8 mouse cellular contexts compared by ENCODE assay signal in the genomic region with DNA sequence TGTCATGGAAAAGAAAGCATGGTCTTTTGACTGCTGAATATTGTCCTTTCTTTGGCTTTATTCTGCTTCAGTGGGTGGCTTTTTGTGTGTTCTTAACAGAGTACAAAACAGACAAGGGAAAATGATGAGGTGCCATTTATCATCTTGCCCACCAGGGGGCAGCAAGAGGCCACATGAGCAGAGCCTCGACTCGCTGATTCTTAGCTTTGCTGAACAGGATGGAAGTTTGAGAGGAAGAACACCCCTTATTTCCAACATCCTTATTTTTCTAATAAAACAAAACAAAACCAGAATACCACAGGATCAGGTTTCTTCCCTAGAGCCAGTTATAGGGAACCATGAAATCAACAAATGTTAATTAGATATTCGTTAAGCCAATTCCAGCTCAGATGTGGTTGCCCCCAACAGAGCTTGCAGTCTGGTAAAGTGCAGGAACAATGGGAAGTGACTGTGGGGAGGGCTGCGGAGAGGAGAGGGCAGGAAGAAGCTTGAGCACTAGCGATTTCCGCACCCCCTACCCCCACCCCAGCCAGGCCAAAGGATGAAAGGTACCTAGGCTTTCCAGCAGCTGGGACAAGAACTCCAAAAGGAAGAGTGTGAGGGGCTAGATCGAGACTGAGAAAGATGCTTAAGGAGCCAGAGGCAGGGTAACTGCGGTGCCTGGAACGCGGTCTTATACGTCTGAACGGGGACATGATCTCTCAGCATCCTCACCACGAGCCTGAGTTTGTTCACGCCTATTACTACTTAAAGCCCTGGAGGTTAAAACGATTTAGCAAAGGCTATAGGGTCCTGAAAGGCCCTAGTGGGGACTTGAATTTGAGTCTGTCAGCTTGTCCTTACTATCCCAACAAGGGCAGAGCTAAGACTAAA. TPM values are rescaled to one million over a fixed set of nuclear protein-coding genes. Genes with fewer than 3 reads are reported as not detected.
DNase-seq lines count a peak whose midpoint lies in the region; ATAC-seq and TF ChIP-seq lines count a peak whose summit lies in the region.

No protein-coding gene starts in this region.

- 2% methylated on average over 15 of the region's 15 CpGs for WGBS in forebrain, embryonic 10.5 days

- no peak overlapping the region for H3K4me3 ChIP-seq in ES-E14 (ENCODE audit: insufficient read depth in 1 of 2, low read depth in 1 of 2, low read length in 2 of 2, poor library complexity in 1 of 2, severe bottlenecking in 1 of 2)
- peak overlapping the region; percentile 32 for H3K4me3 ChIP-seq in forebrain, embryonic 10.5 days
- H3K4me3 ChIP-seq in layer of hippocampus, adult 2 months, result no peak overlapping the region

- no peak overlapping the region for H3K27ac ChIP-seq in ES-E14 (ENCODE audit: insufficient read depth, low read depth, low read length, poor library complexity, severe bottlenecking)
- peak overlapping the region; percentile 79 for H3K27ac ChIP-seq in forebrain, embryonic 10.5 days
- H3K27ac ChIP-seq in layer of hippocampus, adult 2 months, result no peak overlapping the region

- peaks cover 12% of the 10 kb centered on the region; the same call in 1 of the 2 replicates for H3K27me3 ChIP-seq in forebrain, embryonic 10.5 days (ENCODE audit: poor library complexity, severe bottlenecking)

- H3K9me3 ChIP-seq in ES-E14 (ENCODE audit: control insufficient read depth, insufficient read depth, low read depth, low read length), result no peaks in the 10 kb centered on the region
- no peaks in the 10 kb centered on the region for H3K9me3 ChIP-seq in forebrain, embryonic 10.5 days

- peaks cover 0 to 4% of the 10 kb centered on the region in 2 experiments; a peak in 1 of 4 replicates for H3K4me1 ChIP-seq in ES-E14 (ENCODE audit: control insufficient read depth in 2 of 2, insufficient read depth in 2 of 2, low read length in 2 of 2, poor library complexity in 1 of 2)
- H3K4me1 ChIP-seq in forebrain, embryonic 10.5 days, result peaks cover 24% of the 10 kb centered on the region

- ATAC-seq in hematopoietic stem cell, adult 5-6 weeks (replicated peaks in 1 of 2; ENCODE audit: insufficient read depth in 1 of 2, low FRiP score in 2 of 2, low TSS enrichment in 1 of 2, low read depth in 1 of 2, poor library complexity in 2 of 2, severe bottlenecking in 2 of 2), result peak; percentile 49 to 77
- ATAC-seq in erythroblast, adult 5-6 weeks (replicated peaks; ENCODE audit: low FRiP score, poor library complexity, severe bottlenecking), result no peak

- in situ Hi-C loops in ES-E14 (cut with MboI; ENCODE audit: low sequenced_read_pairs in 2 of 2, unreplicated experiment in 2 of 2), result no loop called here

- H3K9ac ChIP-seq in ES-E14 (ENCODE audit: insufficient read depth, low read depth, low read length, poor library complexity, severe bottlenecking), result peak overlapping the region; percentile 36; the same call in 1 of the 2 replicates

- H3K36me3 ChIP-seq in ES-E14 (ENCODE audit: control insufficient read depth, insufficient read depth, low read length, poor library complexity, severe bottlenecking), result no peaks in the 10 kb centered on the region
- H3K36me3 ChIP-seq in forebrain, embryonic 10.5 days (replicated peaks), result no peaks in the 10 kb centered on the region

- DNase-seq in ES-E14 (ENCODE audit: low read depth, low spot score), result peak; percentile 56
- DNase-seq in brain, adult 2 months (ENCODE audit: low read depth, low spot score), result peak; percentile 82
- DNase-seq in forebrain, embryonic 10.5 days (ENCODE audit: extremely low spot score, low spot score), result peak; percentile 71
- DNase-seq in layer of hippocampus, adult 2 months (ENCODE audit: low spot score in 2 of 2), result peak; percentile 67 to 78
- peak; percentile 72 for DNase-seq in lung, postnatal 10 days
- DNase-seq in right cerebral cortex, adult 18-20 months, result peak; percentile 67

- peak; percentile 97 for TF ChIP-seq CTCF in layer of hippocampus, adult 2 months (conservative IDR thresholded peaks at IDR 0.05)

TF ChIP-seq in ES-E14, 5 proteins besides CTCF, POLR2A, EP300 and RAD21:
- TF ChIP-seq ZC3H11A (IDR thresholded peaks at IDR 0.05; ENCODE audit: borderline replicate concordance, low read depth, low read length), result peak; percentile 94
- TF ChIP-seq HCFC1 (IDR thresholded peaks at IDR 0.05; ENCODE audit: borderline replicate concordance, insufficient read depth, low read length), result no peak
- peak; percentile 39; the same call in 1 of the 2 replicates for TF ChIP-seq MAFK (IDR thresholded peaks at IDR 0.05; ENCODE audit: insufficient read depth, low read depth, low read length)

RNA-seq across cellular contexts. Expression of gene Syt13, which starts 31.6 kb away (rescaled TPM):
- 4.4 and 5.8 TPM in 2 replicates for total RNA-seq in ES-E14 (2012; rRNA removed)
- polyA plus RNA-seq in forebrain, embryonic 10.5 days (2016; fragmentation: Nextera tagmentation; extraction: Ambion mirVana), result 3.2 and 3.7 TPM in 2 replicates
- total RNA-seq in hematopoietic stem cell, adult 5-6 weeks (2017), result not detected in 2 replicates
- total RNA-seq in layer of hippocampus, adult 2 months (2021), result 100 to 1,000 TPM; 153 to 163 TPM
- total RNA-seq in erythroblast, adult 5-6 weeks (2015; ENCODE audit: low replicate concordance), result not detected in 2 replicates
- not detected in 2 replicates for total RNA-seq in erythroblast, adult 5-6 weeks (2017; ENCODE audit: low replicate concordance)

Comparison
In these comparisons a context has a peak if more than half of its experiments do, and no peak if none do; other contexts are left out.
1. RNA of gene Syt13, which starts 31.6 kb away (total RNA-seq): 153 to 163 TPM in layer of hippocampus, adult 2 months; 4.4 to 5.8 TPM in ES-E14, not detected in hematopoietic stem cell, adult 5-6 weeks and not detected in erythroblast, adult 5-6 weeks; every median in the first group is over 10 times any median in the second.
2. Peak in every context shown above with its lines, with median percentiles within 50 percentile points of each other: DNase-seq.